Mouse (Mus musculus) thymus, adult 2 months (tissue): ENCODE measurements around the gene Trim8.

ENCODE experiments used
- CTCF ChIP-seq: fragments of 200-500 bp; IDR thresholded peaks from 2 replicates; pipeline ENCODE4 v1.5.1; 2012; ENCODE audit warnings: mild to moderate bottlenecking, control low read depth, low read length, moderate library complexity, borderline replicate concordance; ENCODE audit not compliant: control insufficient read depth, poor library complexity, insufficient read depth; ENCODE audit errors: extremely low read depth
- POLR2A ChIP-seq: fragments of 200-500 bp; IDR thresholded peaks from 2 replicates; pipeline ENCODE4 v1.6.1; 2012; ENCODE audit warnings: mild to moderate bottlenecking, low read length, control low read depth, moderate library complexity; ENCODE audit not compliant: control insufficient read depth, poor library complexity, insufficient read depth; ENCODE audit errors: extremely low read depth

- no peak for TF ChIP-seq CTCF
- TF ChIP-seq POLR2A: no peak
Observed at GRCm38 (mm10) chr19:46462574-46462973, 38.9 kb upstream of the Trim8 start.
